Mouse (Mus musculus) intestine, embryonic 14.5 days (tissue): ENCODE data around the gene Rassf10. TPM values are rescaled to one million over a fixed set of nuclear protein-coding genes. Genes with fewer than 3 reads are reported as not detected.

Experiments used
- ATAC-seq: fragments of 200-750 bp; cut with Nextera tagmentation; replicated peaks from 2 replicates; pipeline ENCODE4 v1.8.0; 2017; ENCODE audit warnings: low read depth, moderate number of reproducible peaks, moderate TSS enrichment, moderate library complexity; ENCODE audit not compliant: low FRiP score, low TSS enrichment
- DNase-seq: peaks from one replicate; pipeline ENCODE4 v3.0.0-alpha.2; 2018; ENCODE audit warnings: low spot score
- H3K27ac ChIP-seq: fragments of 300-500 bp; sonication (generic); 2 replicates; pipeline ENCODE4 v1.5.1; 2014; ENCODE audit warnings: low read depth, mild to moderate bottlenecking, control low read depth
- H3K27me3 ChIP-seq: fragments of 300-500 bp; sonication (generic); replicated peaks from 2 replicates; pipeline ENCODE4 v1.6.1; 2014; ENCODE audit warnings: low read length, control low read depth; ENCODE audit not compliant: control insufficient read depth, insufficient read depth
- H3K36me3 ChIP-seq: fragments of 300-500 bp; sonication (generic); 2 replicates; pipeline ENCODE4 v1.6.1; 2014; ENCODE audit warnings: low read length, control low read depth; ENCODE audit not compliant: control insufficient read depth, insufficient read depth
- H3K4me1 ChIP-seq: fragments of 300-500 bp; sonication (generic); replicated peaks from 2 replicates; pipeline ENCODE4 v1.6.1; 2014; ENCODE audit warnings: low read length, control low read depth, mixed read lengths; ENCODE audit not compliant: control insufficient read depth, insufficient read depth
- H3K4me2 ChIP-seq: fragments of 300-500 bp; sonication (generic); 2 replicates; pipeline ENCODE4 v1.6.1; 2014; ENCODE audit warnings: low read length
- H3K4me3 ChIP-seq: fragments of 300-500 bp; sonication (generic); 2 replicates; pipeline ENCODE4 v1.5.1; 2014; ENCODE audit warnings: low read depth, low read length, control low read depth, mixed read lengths
- H3K9ac ChIP-seq: fragments of 300-500 bp; sonication (generic); 2 replicates; pipeline ENCODE4 v1.6.1; 2014; ENCODE audit warnings: mild to moderate bottlenecking, low read length
- H3K9me3 ChIP-seq: fragments of 300-500 bp; sonication (generic); 2 replicates; pipeline ENCODE4 v1.6.1; 2016; ENCODE audit warnings: low read length, control low read depth; ENCODE audit not compliant: control insufficient read depth
- WGBS: fragments of 180-500 bp; shearing (Covaris S2); extraction: QIAGEN DNeasy Blood & Tissue Kit; methylation state at CpG from one replicate; pipeline ENCODE4 v1.1.7; 2014; 5-methylcytosine and 5-hydroxymethylcytosine counted together
- polyA plus RNA-seq: library from polyadenylated mRNA; unstranded; fragments of >200 nt; fragmentation: Nextera tagmentation; extraction: Ambion mirVana; gene quantifications from 2 replicates; pipeline ENCODE4 v1.2.1, GENCODE M21; 2014

Gene Rassf10
- polyA plus RNA-seq, 1 experiment from 2014 or later, result 2.7 TPM

GRCm38 (mm10) chr7:112983316-112983715, 29.6 kb downstream of the Rassf10 start:
- H3K9ac ChIP-seq, result no peak overlapping the region
- H3K27me3 ChIP-seq, result no peaks in the 10 kb centered on the region
- ATAC-seq (no peak), DNase-seq (no peak)
- H3K4me1 ChIP-seq, result peaks cover 11% of the 10 kb centered on the region; the same call in 1 of the 2 replicates
- no peak overlapping the region for H3K27ac ChIP-seq
- no peaks in the 10 kb centered on the region for H3K36me3 ChIP-seq
- no peak overlapping the region for H3K4me2 ChIP-seq
- 41% methylated on average over 5 of the region's 5 CpGs for WGBS
- H3K4me3 ChIP-seq, result no peak overlapping the region
- no peaks in the 10 kb centered on the region for H3K9me3 ChIP-seq

GRCm38 (mm10) chr7:112984704-112985577, 31.2 kb downstream of the Rassf10 start:
- 52% methylated on average over 17 of the region's 17 CpGs for WGBS
- no peak overlapping the region for H3K4me2 ChIP-seq
- 0 out of 2 replicates have a peak, but pooled peaks have one; percentile 23 for ATAC-seq

GRCm38 (mm10) chr7:112985578-112985949, 31.8 kb downstream of the Rassf10 start:
- DNase-seq (no peak), ATAC-seq (no peak)
- H3K9ac ChIP-seq, result no peak overlapping the region
- H3K9me3 ChIP-seq, result no peaks in the 10 kb centered on the region
- no peak overlapping the region for H3K4me3 ChIP-seq
- no peaks in the 10 kb centered on the region for H3K36me3 ChIP-seq
- H3K4me2 ChIP-seq, result no peak overlapping the region
- WGBS, result 51% methylated on average over 8 of the region's 8 CpGs
- no peaks in the 10 kb centered on the region for H3K27me3 ChIP-seq
- peaks cover 11% of the 10 kb centered on the region; the same call in 1 of the 2 replicates for H3K4me1 ChIP-seq
- H3K27ac ChIP-seq, result no peak overlapping the region

More at GRCm38 (mm10) chr7:112984704-112985577, 31.2 kb downstream of the Rassf10 start:
- H3K27me3 ChIP-seq, result no peaks in the 10 kb centered on the region
- H3K36me3 ChIP-seq, result no peaks in the 10 kb centered on the region
- no peak overlapping the region for H3K9ac ChIP-seq
- H3K4me1 ChIP-seq, result peaks cover 11% of the 10 kb centered on the region; the same call in 1 of the 2 replicates
- H3K9me3 ChIP-seq, result no peaks in the 10 kb centered on the region
- no peak for DNase-seq
- no peak overlapping the region for H3K27ac ChIP-seq
- no peak overlapping the region for H3K4me3 ChIP-seq

GRCm38 (mm10) chr7:112992928-112993327, 39.2 kb downstream of the Rassf10 start:
- H3K4me2 ChIP-seq, result no peak overlapping the region
- H3K4me1 ChIP-seq, result no peaks in the 10 kb centered on the region; the same call in 1 of the 2 replicates
- peak overlapping the region; percentile 29; the same call in 1 of the 2 replicates for H3K27ac ChIP-seq
- DNase-seq (no peak), ATAC-seq (no peak; the same call in 1 of the 2 replicates)
- no peaks in the 10 kb centered on the region for H3K9me3 ChIP-seq
- 66% methylated on average over 5 of the region's 5 CpGs for WGBS
- no peaks in the 10 kb centered on the region for H3K36me3 ChIP-seq
- no peak overlapping the region for H3K9ac ChIP-seq
- no peak overlapping the region for H3K4me3 ChIP-seq
- H3K27me3 ChIP-seq, result no peaks in the 10 kb centered on the region

- Histone ChIP-seq H3K4me1 (no peaks in the 10 kb centered on the region), H3K36me3 (no peaks in the 10 kb centered on the region), H3K9ac (no peak overlapping the region), H3K27ac (no peak overlapping the region), H3K27me3 (no peaks in the 10 kb centered on the region), H3K4me2 (no peak overlapping the region), H3K9me3 (no peaks in the 10 kb centered on the region), H3K4me3 (no peak overlapping the region)
- 69% methylated on average over 3 of the region's 3 CpGs for WGBS
- no peak for ATAC-seq
- no peak for DNase-seq
These were observed 49.9 kb downstream of the Rassf10 start for GRCm38 (mm10) chr7:113003565-113004255.

- Histone ChIP-seq H3K4me1 (no peaks in the 10 kb centered on the region), H3K4me3 (no peak overlapping the region), H3K27me3 (no peaks in the 10 kb centered on the region), H3K36me3 (no peaks in the 10 kb centered on the region), H3K9ac (no peak overlapping the region), H3K4me2 (no peak overlapping the region), H3K9me3 (no peaks in the 10 kb centered on the region), H3K27ac (no peak overlapping the region)
- 82% methylated on average over 6 of the region's 6 CpGs for WGBS
- ATAC-seq (no peak), DNase-seq (no peak)
These were observed 52.0 kb downstream of the Rassf10 start for GRCm38 (mm10) chr7:113005726-113006125.
